Mouse (Mus musculus) MEL (cell line): Measurements from ENCODE around the gene Fnip2. TPM values are rescaled to one million over a fixed set of nuclear protein-coding genes. Genes with fewer than 3 reads are reported as not detected.

ENCODE experiments used
- DNase-seq: peaks from one replicate; pipeline ENCODE4 v3.0.0; 2011; ENCODE audit warnings: low read depth, low spot score
- H3K27ac ChIP-seq: 2 replicates; pipeline ENCODE4 v1.5.1; 2012; ENCODE audit warnings: low read depth, mild to moderate bottlenecking, control low read depth, low read length, moderate library complexity; ENCODE audit not compliant: control insufficient read depth
- H3K27me3 ChIP-seq, 2 experiments: fragments of 150-350 bp in 1 of 2; sonication (generic) in 1 of 2; 2 replicates each; pipeline ENCODE4 v1.6.1; 2012; ENCODE audit warnings: low read length in 2 of 2, mild to moderate bottlenecking in 2 of 2, improper control_type of control experiment in 1 of 2, moderate library complexity in 1 of 2; ENCODE audit not compliant: insufficient read depth in 2 of 2, control insufficient read depth in 1 of 2
- H3K36me3 ChIP-seq, 2 experiments: 2 replicates each; pipeline ENCODE4 v1.6.1; 2012 to 2014; ENCODE audit warnings: low read length in 2 of 2, improper control_type of control experiment in 1 of 2, inconsistent platforms in 1 of 2, mild to moderate bottlenecking in 1 of 2; ENCODE audit not compliant: insufficient read depth in 2 of 2, control insufficient read depth in 1 of 2
- H3K4me1 ChIP-seq, 2 experiments: fragments of 150-350 bp in 1 of 2; sonication (generic) in 1 of 2; 2 replicates each; pipeline ENCODE4 v1.6.1; 2012; ENCODE audit warnings: low read length in 2 of 2, improper control_type of control experiment in 1 of 2, mild to moderate bottlenecking in 1 of 2; ENCODE audit not compliant: insufficient read depth in 2 of 2, control insufficient read depth in 1 of 2
- H3K4me3 ChIP-seq, 2 experiments: fragments of 150-350 bp in 1 of 2; sonication (generic) in 1 of 2; 2 replicates each; pipeline ENCODE4 v1.5.1; 2012; ENCODE audit warnings: low read depth in 2 of 2, low read length in 2 of 2, mild to moderate bottlenecking in 2 of 2, moderate library complexity in 2 of 2, control low read depth in 1 of 2, improper control_type of control experiment in 1 of 2; ENCODE audit not compliant: control insufficient read depth in 1 of 2, insufficient read depth in 1 of 2
- H3K79me2 ChIP-seq: 2 replicates; pipeline ENCODE4 v1.6.1; 2012; ENCODE audit warnings: mild to moderate bottlenecking, low read length, moderate library complexity; ENCODE audit not compliant: control insufficient read depth, poor library complexity, insufficient read depth
- H3K9ac ChIP-seq: 2 replicates; pipeline ENCODE4 v1.6.1; 2012; ENCODE audit warnings: low read depth, mild to moderate bottlenecking, control low read depth, low read length, moderate library complexity; ENCODE audit not compliant: control insufficient read depth, poor library complexity, severe bottlenecking
- H3K9me3 ChIP-seq: fragments of 150-350 bp; sonication (generic); replicated peaks from 2 replicates; pipeline ENCODE4 v1.6.1; 2012; ENCODE audit warnings: mild to moderate bottlenecking, low read length, improper control_type of control experiment, moderate library complexity; ENCODE audit not compliant: insufficient read depth
- BHLHE40 ChIP-seq: IDR thresholded peaks from 2 replicates; pipeline ENCODE4 v1.6.1; 2012; ENCODE audit warnings: low read depth, mild to moderate bottlenecking, inconsistent platforms, low read length, improper control_type of control experiment, borderline replicate concordance
- GATA1 ChIP-seq: IDR thresholded peaks from 2 replicates; pipeline ENCODE4 v1.6.1; 2011; ENCODE audit warnings: low read depth, low read length, improper control_type of control experiment
- HCFC1 ChIP-seq: IDR thresholded peaks from 2 replicates; pipeline ENCODE4 v1.6.1; 2012; ENCODE audit warnings: low read depth, mild to moderate bottlenecking, inconsistent platforms, low read length, improper control_type of control experiment, moderate library complexity
- JUND ChIP-seq: IDR thresholded peaks from 2 replicates; pipeline ENCODE4 v1.6.1; 2011; ENCODE audit warnings: low read depth, mild to moderate bottlenecking, improper control_type of control experiment, low read length
- MEF2A ChIP-seq: IDR thresholded peaks from 2 replicates; pipeline ENCODE4 v1.6.1; 2014; ENCODE audit warnings: low read depth, mild to moderate bottlenecking, inconsistent platforms, low read length, improper control_type of control experiment; ENCODE audit not compliant: poor library complexity, insufficient replicate concordance, severe bottlenecking; ENCODE audit errors: extremely low read depth
- NELFE ChIP-seq: IDR thresholded peaks from 2 replicates; pipeline ENCODE4 v1.6.1; 2011; ENCODE audit warnings: low read depth, low read length, improper control_type of control experiment
- NRF1 ChIP-seq: IDR thresholded peaks from 2 replicates; pipeline ENCODE4 v1.6.1; 2014; ENCODE audit warnings: low read depth, mild to moderate bottlenecking, inconsistent platforms, low read length, improper control_type of control experiment, moderate library complexity; ENCODE audit not compliant: poor library complexity, insufficient read depth, severe bottlenecking
- POLR2AphosphoS5 ChIP-seq: IDR thresholded peaks from 2 replicates; pipeline ENCODE4 v1.6.1; 2012; ENCODE audit warnings: low read depth, borderline replicate concordance, mild to moderate bottlenecking, inconsistent platforms, low read length, moderate library complexity, mixed read lengths
- TBP ChIP-seq: IDR thresholded peaks from 2 replicates; pipeline ENCODE4 v1.8.0; 2011; ENCODE audit warnings: low read depth, low read length, improper control_type of control experiment
- TCF12 ChIP-seq: IDR thresholded peaks from 2 replicates; pipeline ENCODE4 v1.6.1; 2014; ENCODE audit warnings: low read depth, mild to moderate bottlenecking, inconsistent platforms, low read length, improper control_type of control experiment, moderate library complexity
- UBTF ChIP-seq: IDR thresholded peaks from 2 replicates; pipeline ENCODE4 v1.6.1; 2012; ENCODE audit warnings: low read depth, mild to moderate bottlenecking, inconsistent platforms, low read length, improper control_type of control experiment, moderate library complexity, borderline replicate concordance; ENCODE audit not compliant: insufficient read depth
- USF1 ChIP-seq: IDR thresholded peaks from 2 replicates; pipeline ENCODE4 v1.6.1; 2014; ENCODE audit warnings: low read depth, mild to moderate bottlenecking, inconsistent platforms, low read length, improper control_type of control experiment, moderate library complexity
- ZKSCAN1 ChIP-seq: IDR thresholded peaks from 2 replicates; pipeline ENCODE4 v1.6.1; 2012; ENCODE audit warnings: low read depth, mild to moderate bottlenecking, inconsistent platforms, low read length, improper control_type of control experiment, moderate library complexity
- ZNF384 ChIP-seq: IDR thresholded peaks from 2 replicates; pipeline ENCODE4 v1.6.1; 2012; ENCODE audit warnings: low read depth, mild to moderate bottlenecking, inconsistent platforms, low read length, improper control_type of control experiment
- polyA plus RNA-seq, 2 experiments: library from polyadenylated mRNA; stranded (reverse) in 1 of 2; unstranded in 1 of 2; fragments of >175 nt in 1 of 2; fragments of >200 nt in 1 of 2; gene quantifications; 2 replicates each; pipeline versions ENCODE4 v1.2.1 to v1.2.4; 2012; ENCODE audit warnings: low replicate concordance in 2 of 2, low read depth in 1 of 2; ENCODE audit not compliant: insufficient read length in 2 of 2, insufficient read depth in 1 of 2, missing spikeins in 1 of 2
- total RNA-seq: library from RNA; depleted of rRNA; stranded (reverse); fragments of 300-350 nt; gene quantifications from 2 replicates; pipeline ENCODE4 v1.2.3, GENCODE M21; 2012

The Fnip2 gene
- total and polyA plus RNA-seq, 3 experiments = 10.4 to 65.8 (median 11.0) TPM

DNA sequence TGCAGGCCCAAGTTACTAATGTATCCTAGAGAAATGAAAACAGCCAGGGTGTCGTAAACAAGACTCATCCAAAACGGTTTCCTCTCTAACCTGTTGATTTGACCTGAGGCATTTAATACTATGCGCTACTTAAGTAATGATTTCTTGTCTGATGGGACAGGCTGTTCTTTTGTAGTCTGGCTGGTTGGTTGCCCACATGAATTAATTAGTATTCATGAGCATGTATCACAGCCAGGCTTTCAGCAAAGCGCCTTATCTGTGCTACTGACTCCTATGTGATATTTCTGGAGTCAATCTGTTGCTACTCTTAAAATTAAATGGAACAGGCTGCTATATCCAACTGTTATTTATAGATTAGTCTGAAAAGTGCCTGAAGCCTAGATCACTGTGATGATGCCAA lies 92.7 kb downstream of the Fnip2 start:
- Histone ChIP-seq H3K4me1 (peaks cover 15 to 16% of the 10 kb centered on the region in 2 experiments), H3K4me3 (no peak overlapping the region), H3K79me2 (no peaks in the 10 kb centered on the region), H3K27me3 (no peaks in the 10 kb centered on the region), H3K9me3 (no peaks in the 10 kb centered on the region), H3K9ac (no peak overlapping the region), H3K36me3 (peaks cover 3 to 16% of the 10 kb centered on the region in 2 experiments), H3K27ac (no peak overlapping the region)
- no peak for DNase-seq
- TF ChIP-seq MEF2A (no peak), JUND (no peak), ZKSCAN1 (no peak), HCFC1 (no peak), TCF12 (no peak), NRF1 (no peak), GATA1 (no peak), TBP (no peak), POLR2AphosphoS5 (no peak), ZNF384 (no peak)
- TF ChIP-seq, all 39 proteins: peak for 0

DNA sequence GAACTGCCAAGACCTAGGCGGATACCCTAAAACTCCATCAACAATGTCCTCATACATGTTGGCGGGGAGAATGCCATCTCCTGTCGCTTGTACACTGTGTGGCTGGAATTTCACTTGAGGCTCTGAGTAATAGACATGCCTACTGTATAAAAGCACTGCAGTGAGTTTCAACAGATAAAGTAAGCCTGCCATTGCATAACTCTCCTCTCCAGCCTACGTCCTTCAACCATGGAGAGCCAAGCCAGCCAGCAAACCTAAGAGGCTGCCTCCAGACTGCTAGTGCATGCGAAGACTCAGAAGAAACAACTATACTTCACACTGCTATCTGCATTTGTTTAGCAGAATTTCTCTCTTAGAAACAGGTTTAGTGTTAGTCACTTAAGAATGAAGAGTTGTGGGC lies 95.2 kb downstream of the Fnip2 start:
- DNase-seq = no peak
- H3K9me3 ChIP-seq = no peaks in the 10 kb centered on the region
- H3K79me2 ChIP-seq = no peaks in the 10 kb centered on the region
- no peak overlapping the region for H3K9ac ChIP-seq
- TF ChIP-seq UBTF (no peak), GATA1 (no peak), USF1 (no peak), POLR2AphosphoS5 (no peak), ZNF384 (no peak), NELFE (no peak), ZKSCAN1 (no peak), BHLHE40 (no peak)
- TF ChIP-seq, all 39 proteins: peak for 0
- H3K4me3 ChIP-seq = no peak overlapping the region
- H3K36me3 ChIP-seq = peaks cover 0 to under 1% of the 10 kb centered on the region in 2 experiments; a peak in 2 of 4 replicates
- H3K4me1 ChIP-seq = no peaks in the 10 kb centered on the region; a peak in 1 of 4 replicates
- no peak overlapping the region for H3K27ac ChIP-seq
- no peaks in the 10 kb centered on the region for H3K27me3 ChIP-seq
